Mouse (Mus musculus) urinary bladder, postnatal 25 days (tissue): ENCODE results near the gene Zfp277.
A peak's percentile ranks its signal among the peaks of the same experiment; 100 is the strongest.

Experiments used
- DNase-seq: peaks from one replicate; pipeline ENCODE4 v3.0.0; 2022; ENCODE audit warnings: low spot score

The Zfp277 gene

GRCm38 (mm10) chr12:40378621-40379537 lies 66.8 kb downstream of the Zfp277 start:
- no peak for DNase-seq

- no peak for DNase-seq
Observed at GRCm38 (mm10) chr12:40351879-40352278, 93.8 kb downstream of the Zfp277 start.

- DNase-seq: peak; percentile 8
Observed at GRCm38 (mm10) chr12:40348251-40348650, 97.5 kb downstream of the Zfp277 start.

GRCm38 (mm10) chr12:40347060-40347698 lies 98.5 kb downstream of the Zfp277 start:
- DNase-seq: no peak

- DNase-seq: no peak
Observed at GRCm38 (mm10) chr12:40341443-40341842, 104.3 kb downstream of the Zfp277 start.

GRCm38 (mm10) chr12:40335303-40335702 lies 110.4 kb downstream of the Zfp277 start:
- no peak for DNase-seq

GRCm38 (mm10) chr12:40331467-40331866 lies 114.2 kb downstream of the Zfp277 start:
- DNase-seq: no peak

- DNase-seq: no peak
Observed at GRCm38 (mm10) chr12:40327012-40327660, 118.6 kb downstream of the Zfp277 start.

GRCm38 (mm10) chr12:40325582-40325981 lies 120.1 kb downstream of the Zfp277 start:
- no peak for DNase-seq

GRCm38 (mm10) chr12:40324819-40325218 lies 120.9 kb downstream of the Zfp277 start:
- no peak for DNase-seq

- no peak for DNase-seq
Observed at GRCm38 (mm10) chr12:40315146-40315545, 130.6 kb downstream of the Zfp277 start.

GRCm38 (mm10) chr12:40303960-40304359 lies 141.7 kb downstream of the Zfp277 start:
- no peak for DNase-seq

GRCm38 (mm10) chr12:40298636-40299035 lies 147.1 kb downstream of the Zfp277 start:
- no peak for DNase-seq

GRCm38 (mm10) chr12:40286539-40286938 lies 159.2 kb downstream of the Zfp277 start:
- no peak for DNase-seq

GRCm38 (mm10) chr12:40280596-40281325 lies 164.9 kb downstream of the Zfp277 start:
- DNase-seq: no peak

GRCm38 (mm10) chr12:40277581-40277980 lies 168.1 kb downstream of the Zfp277 start:
- no peak for DNase-seq

GRCm38 (mm10) chr12:40274931-40275330 lies 170.8 kb downstream of the Zfp277 start:
- no peak for DNase-seq

- DNase-seq: no peak
Observed at GRCm38 (mm10) chr12:40273339-40273738, 172.4 kb downstream of the Zfp277 start.

GRCm38 (mm10) chr12:40272710-40273109 lies 173.0 kb downstream of the Zfp277 start:
- DNase-seq: no peak

- no peak for DNase-seq
Observed at GRCm38 (mm10) chr12:40268313-40268712, 177.4 kb downstream of the Zfp277 start.
